Comparison of ENCODE assay signal across 8 mouse cellular contexts in the genomic region with DNA sequence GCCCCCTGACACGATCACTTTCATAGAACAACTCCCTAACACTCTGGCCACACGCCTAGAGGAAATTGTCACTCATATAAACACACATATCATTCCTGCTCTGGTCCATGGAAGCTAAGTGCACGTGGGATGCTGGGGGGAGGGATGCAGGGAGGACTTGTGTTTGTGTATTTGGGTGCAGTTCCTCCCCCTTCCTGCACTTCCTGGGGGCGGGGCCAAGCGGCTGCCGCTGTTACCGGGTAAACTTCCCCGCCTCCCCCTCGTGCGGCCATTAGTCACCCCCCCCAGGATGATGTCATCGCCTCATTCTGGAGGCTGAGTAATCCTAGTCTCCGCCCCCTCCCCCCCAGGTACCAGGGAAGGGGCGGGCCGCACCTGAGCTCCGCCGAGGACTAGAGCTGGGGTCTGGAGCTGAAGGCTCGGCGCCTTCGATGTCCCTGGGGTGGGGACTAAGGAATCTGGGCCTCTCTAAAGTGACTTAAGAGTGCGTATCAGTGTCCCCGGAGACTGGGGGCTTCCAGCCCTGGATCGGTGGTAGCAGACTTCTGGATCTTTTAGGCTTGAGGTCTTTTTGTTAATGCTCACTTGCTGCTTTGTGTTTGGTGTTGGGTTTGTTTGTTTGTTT. TPM values are rescaled to one million over a fixed set of nuclear protein-coding genes. Genes with fewer than 3 reads are reported as not detected.
DNase-seq lines count a peak whose midpoint lies in the region; ATAC-seq and TF ChIP-seq lines count a peak whose summit lies in the region.

No protein-coding gene starts in this region.

- no peak overlapping the region for H3K27ac ChIP-seq in ES-E14 (ENCODE audit: insufficient read depth, low read depth, low read length, poor library complexity, severe bottlenecking)
- H3K27ac ChIP-seq in forebrain, embryonic 15.5 days (replicated peaks) = peak overlapping the region; percentile 16
- H3K27ac ChIP-seq in lung, postnatal 0 days (ENCODE audit: low read length) = peak overlapping the region; percentile 89

- under 1% methylated on average over 22 of the region's 22 CpGs for WGBS in forebrain, embryonic 15.5 days
- WGBS in lung, postnatal 0 days = 2% methylated on average over 19 of the region's 22 CpGs

- no peaks in the 10 kb centered on the region for H3K36me3 ChIP-seq in ES-E14 (ENCODE audit: control insufficient read depth, insufficient read depth, low read length, poor library complexity, severe bottlenecking)
- H3K36me3 ChIP-seq in forebrain, embryonic 15.5 days = no peaks in the 10 kb centered on the region
- H3K36me3 ChIP-seq in lung, postnatal 0 days (ENCODE audit: insufficient read depth, low read length) = no peaks in the 10 kb centered on the region

- H3K4me2 ChIP-seq in forebrain, embryonic 15.5 days (replicated peaks) = peak overlapping the region; percentile 72
- peak overlapping the region; percentile 54 for H3K4me2 ChIP-seq in lung, postnatal 0 days (replicated peaks; ENCODE audit: low read depth, low read length)

- H3K9ac ChIP-seq in ES-E14 (ENCODE audit: insufficient read depth, low read depth, low read length, poor library complexity, severe bottlenecking) = peak overlapping the region; percentile 23; the same call in 1 of the 2 replicates
- H3K9ac ChIP-seq in forebrain, embryonic 15.5 days (replicated peaks) = peak overlapping the region; percentile 33
- H3K9ac ChIP-seq in lung, postnatal 0 days (replicated peaks; ENCODE audit: low read depth) = no peak overlapping the region

- TF ChIP-seq CTCF in lung, postnatal 0 days (IDR thresholded peaks at IDR 0.05) = peak; percentile 55

- H3K9me3 ChIP-seq in ES-E14 (ENCODE audit: control insufficient read depth, insufficient read depth, low read depth, low read length) = no peaks in the 10 kb centered on the region
- H3K9me3 ChIP-seq in forebrain, embryonic 15.5 days = no peaks in the 10 kb centered on the region
- H3K9me3 ChIP-seq in lung, postnatal 0 days (ENCODE audit: low read length) = no peaks in the 10 kb centered on the region

- intact Hi-C loops in heart, postnatal 36 days (cut with DNase I) = loop anchor here (10.0 kb wide), 1 partner anchor 158 kb away; the partner anchor contains the start of gene Tmem160

- DNase-seq in ES-E14 (ENCODE audit: low read depth, low spot score) = peak; percentile 93
- DNase-seq in cerebellum, adult 11-12 months = peak; percentile 91
- DNase-seq in heart, postnatal 36 days = peak; percentile 87 to 90
- peak; percentile 69 to 76 for DNase-seq in layer of hippocampus, adult 8-10 months (ENCODE audit: low spot score in 2 of 2)
- DNase-seq in lung, postnatal 0 days (ENCODE audit: low spot score) = peak; percentile 97
- DNase-seq in ovary, postnatal 10 days (ENCODE audit: low spot score) = peak; percentile 49
- DNase-seq in thymus, postnatal 0 days (ENCODE audit: low spot score) = peak; percentile 94

- TF ChIP-seq EP300 in lung, postnatal 0 days (IDR thresholded peaks at IDR 0.05) = peak; percentile 74

- peaks cover 0 to 17% of the 10 kb centered on the region in 2 experiments; a peak in 2 of 4 replicates for H3K4me1 ChIP-seq in ES-E14 (ENCODE audit: control insufficient read depth in 2 of 2, insufficient read depth in 2 of 2, low read length in 2 of 2, poor library complexity in 1 of 2)
- peaks cover 37% of the 10 kb centered on the region for H3K4me1 ChIP-seq in forebrain, embryonic 15.5 days
- H3K4me1 ChIP-seq in lung, postnatal 0 days (ENCODE audit: insufficient read depth, low read depth, low read length) = peaks cover 16% of the 10 kb centered on the region

- H3K27me3 ChIP-seq in forebrain, embryonic 15.5 days = no peaks in the 10 kb centered on the region
- H3K27me3 ChIP-seq in lung, postnatal 0 days (replicated peaks; ENCODE audit: insufficient read depth, low read length) = no peaks in the 10 kb centered on the region

- peak overlapping the region; percentile 24 to 41; a peak in 3 of 4 replicates for H3K4me3 ChIP-seq in ES-E14 (ENCODE audit: insufficient read depth in 1 of 2, low read depth in 1 of 2, low read length in 2 of 2, poor library complexity in 1 of 2, severe bottlenecking in 1 of 2)
- peak overlapping the region; percentile 39 for H3K4me3 ChIP-seq in forebrain, embryonic 15.5 days
- H3K4me3 ChIP-seq in lung, postnatal 0 days (ENCODE audit: low read depth, low read length) = 0 out of 2 replicates have a peak overlapping the region, but pooled peaks have one; percentile 12

- no peak for ATAC-seq in forebrain, embryonic 15.5 days (replicated peaks)
- peak; percentile 60 for ATAC-seq in lung, postnatal 0 days

- in situ Hi-C loops in ES-E14 (cut with MboI; ENCODE audit: low sequenced_read_pairs in 2 of 2, unreplicated experiment in 2 of 2) = no loop called here

TF ChIP-seq in ES-E14, 5 proteins besides CTCF, POLR2A, EP300 and RAD21:
- TF ChIP-seq ZNF384 (IDR thresholded peaks at IDR 0.05; ENCODE audit: low read depth, low read length) (no peak), ZC3H11A (IDR thresholded peaks at IDR 0.05; ENCODE audit: borderline replicate concordance, low read depth, low read length) (no peak), HCFC1 (IDR thresholded peaks at IDR 0.05; ENCODE audit: borderline replicate concordance, insufficient read depth, low read length) (peak; percentile 23; the same call in 1 of the 2 replicates), CHD2 (IDR thresholded peaks at IDR 0.05; ENCODE audit: low read depth, low read length) (no peak), MAFK (IDR thresholded peaks at IDR 0.05; ENCODE audit: insufficient read depth, low read depth, low read length) (no peak)

RNA-seq across cellular contexts. Expression of gene Ccdc9, which starts 10.3 kb away (rescaled TPM):
- 53.9 and 70.3 TPM in 2 replicates for total RNA-seq in ES-E14 (2012; rRNA removed)
- 31.1 and 35.5 TPM in 2 replicates for polyA plus RNA-seq in forebrain, embryonic 15.5 days (2015; fragmentation: Nextera tagmentation; extraction: Ambion mirVana)
- total RNA-seq in heart, postnatal 36 days (2021) = 10 to 100 TPM; 34.6 to 36.9 TPM
- 10 to 100 TPM; 72.6 to 88.3 (median 86.3) TPM for total RNA-seq in layer of hippocampus, adult 8-10 months (2022)
- polyA plus RNA-seq in lung, postnatal 0 days (2015; fragmentation: Nextera tagmentation; extraction: Ambion mirVana) = 15.9 and 18.3 TPM in 2 replicates
- polyA plus RNA-seq in thymus, postnatal 0 days (2015; fragmentation: Nextera tagmentation; extraction: Ambion mirVana) = 15.9 and 21.9 TPM in 2 replicates

RNA-seq across cellular contexts. Expression of gene Bbc3, which starts 11.3 kb away (rescaled TPM):
- total RNA-seq in ES-E14 (2012; rRNA removed) = 21.9 and 34.9 TPM in 2 replicates
- 16.7 and 18.5 TPM in 2 replicates for polyA plus RNA-seq in forebrain, embryonic 15.5 days (2015; fragmentation: Nextera tagmentation; extraction: Ambion mirVana)
- 1 to 10 TPM; 3.1 to 5.0 TPM for total RNA-seq in heart, postnatal 36 days (2021)
- 10 to 100 TPM in 3 of 4 experiments, 1 to 10 TPM in 1; 8.9 to 14.4 (median 10.9) TPM for total RNA-seq in layer of hippocampus, adult 8-10 months (2022)
- 30.0 and 31.1 TPM in 2 replicates for polyA plus RNA-seq in lung, postnatal 0 days (2015; fragmentation: Nextera tagmentation; extraction: Ambion mirVana)
- 8.0 and 9.2 TPM in 2 replicates for polyA plus RNA-seq in thymus, postnatal 0 days (2015; fragmentation: Nextera tagmentation; extraction: Ambion mirVana)

RNA-seq across cellular contexts. Expression of gene Inafm1, which starts 23.5 kb away (rescaled TPM):
- 2.1 TPM in 2 replicates for total RNA-seq in ES-E14 (2012; rRNA removed)
- 27.0 and 27.5 TPM in 2 replicates for polyA plus RNA-seq in forebrain, embryonic 15.5 days (2015; fragmentation: Nextera tagmentation; extraction: Ambion mirVana)
- total RNA-seq in heart, postnatal 36 days (2021) = 10 to 100 TPM; 17.0 to 17.8 TPM
- total RNA-seq in layer of hippocampus, adult 8-10 months (2022) = 10 to 100 TPM; 30.9 to 39.3 (median 33.1) TPM
- 18.9 and 20.1 TPM in 2 replicates for polyA plus RNA-seq in lung, postnatal 0 days (2015; fragmentation: Nextera tagmentation; extraction: Ambion mirVana)
- polyA plus RNA-seq in thymus, postnatal 0 days (2015; fragmentation: Nextera tagmentation; extraction: Ambion mirVana) = 6.2 and 7.6 TPM in 2 replicates

RNA-seq across cellular contexts. Expression of gene C5ar1, which starts 37.5 kb away (rescaled TPM):
- not detected in 2 replicates for total RNA-seq in ES-E14 (2012; rRNA removed)
- polyA plus RNA-seq in forebrain, embryonic 15.5 days (2015; fragmentation: Nextera tagmentation; extraction: Ambion mirVana) = 1.1 and 1.3 TPM in 2 replicates
- total RNA-seq in heart, postnatal 36 days (2021) = 1 to 10 TPM; 6.4 to 7.8 TPM
- total RNA-seq in layer of hippocampus, adult 8-10 months (2022) = 1 to 10 TPM in 3 of 4 experiments, under 1 TPM in 1; 0.61 to 5.4 (median 3.0) TPM
- 11.8 and 13.3 TPM in 2 replicates for polyA plus RNA-seq in lung, postnatal 0 days (2015; fragmentation: Nextera tagmentation; extraction: Ambion mirVana)
- 1.1 and 1.2 TPM in 2 replicates for polyA plus RNA-seq in thymus, postnatal 0 days (2015; fragmentation: Nextera tagmentation; extraction: Ambion mirVana)

RNA-seq across cellular contexts. Expression of gene C5ar2, which starts 52.9 kb away (rescaled TPM):
- 0.05 and 0.13 TPM in 2 replicates for total RNA-seq in ES-E14 (2012; rRNA removed)
- polyA plus RNA-seq in forebrain, embryonic 15.5 days (2015; fragmentation: Nextera tagmentation; extraction: Ambion mirVana) = 0.06 TPM in 1 of 2 replicates, not detected in the other
- 1 to 10 TPM; 1.2 to 1.7 TPM for total RNA-seq in heart, postnatal 36 days (2021)
- 1 to 10 TPM in 2 of 4 experiments, under 1 TPM in 2; 0.54 to 1.7 (median 1.1) TPM for total RNA-seq in layer of hippocampus, adult 8-10 months (2022)
- polyA plus RNA-seq in lung, postnatal 0 days (2015; fragmentation: Nextera tagmentation; extraction: Ambion mirVana) = 0.94 and 1.1 TPM in 2 replicates
- 0.04 and 0.14 TPM in 2 replicates for polyA plus RNA-seq in thymus, postnatal 0 days (2015; fragmentation: Nextera tagmentation; extraction: Ambion mirVana)
